ENCODE assay signal across 8 mouse cellular contexts in genomic region chr1:80340436-80341376, GRCm38 (mm10). TPM values are rescaled to one million over a fixed set of nuclear protein-coding genes. Genes with fewer than 3 reads are reported as not detected.
A peak's percentile ranks its signal among the peaks of the same experiment; 100 is the strongest.
DNase-seq lines count a peak whose midpoint lies in the region; ATAC-seq lines count a peak whose summit lies in the region.

Cul3 (minus strand) TSS chr1:80340480.

- peak; percentile 100 for DNase-seq in Muller cell, postnatal 12 days (ENCODE audit: inconsistent ontology term)
- peak; percentile 96 for DNase-seq in cerebellum, adult 9-11 months
- DNase-seq in frontal cortex, adult 2 months (ENCODE audit: extremely low spot score in 1 of 2, low spot score in 1 of 2), result peak; percentile 87 to 94
- peak; percentile 99 for DNase-seq in hindbrain, embryonic 11.5 days (ENCODE audit: low spot score)
- DNase-seq in layer of hippocampus, postnatal 10 days (ENCODE audit: low spot score in 2 of 2), result peak; percentile 94 to 96
- DNase-seq in lung, postnatal 10 days, result peak; percentile 98
- DNase-seq in ovary, postnatal 36 days (ENCODE audit: low spot score), result peak; percentile 96
- DNase-seq in thymus, postnatal 25 days, result peak; percentile 99

- H3K4me2 ChIP-seq in hindbrain, embryonic 11.5 days (replicated peaks; ENCODE audit: low read depth, low read length), result peak within 1 kb of the TSS; percentile 81

- H3K4me3 ChIP-seq in hindbrain, embryonic 11.5 days (ENCODE audit: low read depth, low read length), result peak within 1 kb of the TSS; percentile 91

- no peaks in the 10 kb centered on the region for H3K9me3 ChIP-seq in hindbrain, embryonic 11.5 days (ENCODE audit: control insufficient read depth, low read length)

- H3K36me3 ChIP-seq in hindbrain, embryonic 11.5 days (ENCODE audit: control insufficient read depth, insufficient read depth, low read length), result no peaks in the 10 kb centered on the region

- peak within 1 kb of the TSS; percentile 96 for H3K9ac ChIP-seq in hindbrain, embryonic 11.5 days (ENCODE audit: low read depth, low read length)

- under 1% methylated on average over 40 of the region's 85 CpGs for WGBS in hindbrain, embryonic 11.5 days

- H3K4me1 ChIP-seq in hindbrain, embryonic 11.5 days (replicated peaks; ENCODE audit: control insufficient read depth, insufficient read depth, low read length), result no peaks in the 10 kb centered on the region

- peak; percentile 99 for ATAC-seq in hindbrain, embryonic 11.5 days (ENCODE audit: low FRiP score)

- peak within 1 kb of the TSS; percentile 99 for H3K27ac ChIP-seq in hindbrain, embryonic 11.5 days (ENCODE audit: low read depth, low read length)

- H3K27me3 ChIP-seq in hindbrain, embryonic 11.5 days (ENCODE audit: control insufficient read depth, insufficient read depth, low read length), result no peaks in the 10 kb centered on the region

RNA-seq across cellular contexts. Expression of gene Cul3, which starts in this region (rescaled TPM):
- polyA plus RNA-seq in frontal cortex, adult 2 months (2012; rRNA removed), result 71.0 and 88.4 TPM in 2 replicates
- 51.1 and 64.0 TPM in 2 replicates for polyA plus RNA-seq in hindbrain, embryonic 11.5 days (2014; fragmentation: Nextera tagmentation; extraction: Ambion mirVana)
- total RNA-seq in layer of hippocampus, postnatal 10 days (2021), result 100 to 1,000 TPM; 119 to 135 TPM

Comparison
In these comparisons a context has a peak if more than half of its experiments do, and no peak if none do; other contexts are left out.
1. Peak in every context shown above with its lines: DNase-seq, ATAC-seq, H3K4me3 ChIP-seq and H3K27ac ChIP-seq.